Mouse (Mus musculus) midbrain, embryonic 16.5 days (tissue): ENCODE measurements around the gene P2ry14. TPM values are rescaled to one million over a fixed set of nuclear protein-coding genes. Genes with fewer than 3 reads are reported as not detected.
A peak's percentile ranks its signal among the peaks of the same experiment; 100 is the strongest.
"Not testable (repeated sequence)": the region's sequence is repeated elsewhere in the genome, so short reads cannot be mapped to it uniquely, and the experiment has no call there.

ENCODE experiments used
- ATAC-seq: fragments of 200-750 bp; cut with Nextera tagmentation; 2 replicates; pipeline ENCODE4 v1.8.0; 2017; ENCODE audit warnings: moderate TSS enrichment
- H3K27ac ChIP-seq: fragments of 300-500 bp; sonication (generic); 2 replicates; pipeline ENCODE4 v1.5.1; 2014; ENCODE audit warnings: mild to moderate bottlenecking, low read length, mixed read lengths
- H3K27me3 ChIP-seq: fragments of 300-500 bp; sonication (generic); 2 replicates; pipeline ENCODE4 v1.6.1; 2014; ENCODE audit warnings: low read depth, low read length, mixed read lengths; ENCODE audit not compliant: control insufficient read depth, insufficient read depth
- H3K36me3 ChIP-seq: fragments of 300-500 bp; sonication (generic); 2 replicates; pipeline ENCODE4 v1.6.1; 2014; ENCODE audit warnings: mild to moderate bottlenecking, low read length, moderate library complexity, mixed read lengths; ENCODE audit not compliant: control insufficient read depth, insufficient read depth
- H3K4me1 ChIP-seq: fragments of 300-500 bp; sonication (generic); 2 replicates; pipeline ENCODE4 v1.6.1; 2014; ENCODE audit warnings: mild to moderate bottlenecking, low read length, mixed read lengths; ENCODE audit not compliant: control insufficient read depth, insufficient read depth
- H3K4me2 ChIP-seq: fragments of 300-500 bp; sonication (generic); 2 replicates; pipeline ENCODE4 v1.6.1; 2014; ENCODE audit warnings: mild to moderate bottlenecking, low read length, mixed read lengths
- H3K4me3 ChIP-seq: fragments of 300-500 bp; sonication (generic); 2 replicates; pipeline ENCODE4 v1.5.1; 2014; ENCODE audit warnings: low read depth, mild to moderate bottlenecking, low read length, moderate library complexity, mixed read lengths
- H3K9ac ChIP-seq: fragments of 300-500 bp; sonication (generic); 2 replicates; pipeline ENCODE4 v1.6.1; 2014; ENCODE audit warnings: low read depth, low read length, mixed read lengths
- H3K9me3 ChIP-seq: fragments of 300-500 bp; sonication (generic); replicated peaks from 2 replicates; pipeline ENCODE4 v1.6.1; 2014; ENCODE audit warnings: mild to moderate bottlenecking, low read length, mixed read lengths; ENCODE audit not compliant: control insufficient read depth, poor library complexity, severe bottlenecking
- WGBS: fragments of 180-500 bp; shearing (Covaris S2); extraction: QIAGEN DNeasy Blood & Tissue Kit; methylation state at CpG from one replicate; pipeline ENCODE4 v1.1.7; 2014; 5-methylcytosine and 5-hydroxymethylcytosine counted together
- polyA plus RNA-seq: library from polyadenylated mRNA; unstranded; fragments of >200 nt; fragmentation: Nextera tagmentation; extraction: Ambion mirVana; gene quantifications from 2 replicates; pipeline ENCODE4 v1.2.1, GENCODE M21; 2015

Gene P2ry14
- polyA plus RNA-seq, 1 experiment from 2014 or later: 4.7 TPM

- no peak for ATAC-seq
- no peak overlapping the region for H3K4me3 ChIP-seq
- no peak overlapping the region for H3K27ac ChIP-seq
- H3K27me3 ChIP-seq: no peaks in the 10 kb centered on the region
- WGBS: 78% methylated on average over 5 of the region's 5 CpGs
- no peaks in the 10 kb centered on the region for H3K36me3 ChIP-seq
- H3K9me3 ChIP-seq: no peaks in the 10 kb centered on the region
- H3K4me1 ChIP-seq: no peaks in the 10 kb centered on the region; the same call in 1 of the 2 replicates
- no peak overlapping the region for H3K4me2 ChIP-seq
- no peak overlapping the region for H3K9ac ChIP-seq
These were observed 28.4 kb downstream of the P2ry14 start for GRCm38 (mm10) chr3:59125022-59125421.

GRCm38 (mm10) chr3:59121780-59122449 is 31.5 kb downstream of the P2ry14 start:
- H3K36me3 ChIP-seq: no peaks in the 10 kb centered on the region
- WGBS: 61% methylated on average over 7 of the region's 7 CpGs
- H3K4me2 ChIP-seq: no peak overlapping the region
- H3K4me1 ChIP-seq: no peaks in the 10 kb centered on the region; the same call in 1 of the 2 replicates
- no peak overlapping the region for H3K27ac ChIP-seq
- no peak overlapping the region for H3K4me3 ChIP-seq
- ATAC-seq: no peak
- H3K27me3 ChIP-seq: no peaks in the 10 kb centered on the region
- H3K9me3 ChIP-seq: no peaks in the 10 kb centered on the region
- no peak overlapping the region for H3K9ac ChIP-seq

- no peaks in the 10 kb centered on the region; the same call in 1 of the 2 replicates for H3K4me1 ChIP-seq
- no peak overlapping the region for H3K4me2 ChIP-seq
- no peak overlapping the region for H3K4me3 ChIP-seq
- no peaks in the 10 kb centered on the region for H3K27me3 ChIP-seq
- 33% methylated on average over 7 of the region's 7 CpGs for WGBS
- H3K36me3 ChIP-seq: no peaks in the 10 kb centered on the region
- H3K9me3 ChIP-seq: no peaks in the 10 kb centered on the region
- H3K9ac ChIP-seq: no peak overlapping the region
- peak; percentile 49 for ATAC-seq
- H3K27ac ChIP-seq: no peak overlapping the region
These were observed 32.2 kb downstream of the P2ry14 start for GRCm38 (mm10) chr3:59121067-59121730.

- Histone ChIP-seq H3K9ac (no peak overlapping the region), H3K36me3 (peaks cover 3% of the 10 kb centered on the region; the same call in 1 of the 2 replicates), H3K4me2 (no peak overlapping the region), H3K27ac (no peak overlapping the region), H3K4me3 (no peak overlapping the region), H3K4me1 (no peaks in the 10 kb centered on the region), H3K9me3 (no peaks in the 10 kb centered on the region), H3K27me3 (no peaks in the 10 kb centered on the region)
- no peak for ATAC-seq
- 86% methylated on average over 8 of the region's 8 CpGs for WGBS
These were observed 39.4 kb downstream of the P2ry14 start for GRCm38 (mm10) chr3:59113973-59114517.

- H3K4me3 ChIP-seq, H3K9me3 ChIP-seq, H3K36me3 ChIP-seq, H3K4me1 ChIP-seq, H3K27me3 ChIP-seq, H3K9ac ChIP-seq, ATAC-seq, H3K4me2 ChIP-seq, H3K27ac ChIP-seq: not testable (repeated sequence)
- 97% methylated on average over 4 of the region's 4 CpGs for WGBS
These were observed 40.1 kb downstream of the P2ry14 start for GRCm38 (mm10) chr3:59113291-59113690.

GRCm38 (mm10) chr3:59111944-59112343 is 41.5 kb downstream of the P2ry14 start:
- WGBS: 85% methylated on average over 3 of the region's 3 CpGs
- no peak for ATAC-seq
- H3K9me3 ChIP-seq: no peaks in the 10 kb centered on the region
- H3K36me3 ChIP-seq: peaks cover 3% of the 10 kb centered on the region; the same call in 1 of the 2 replicates
- no peak overlapping the region for H3K4me2 ChIP-seq
- no peak overlapping the region for H3K9ac ChIP-seq
- no peaks in the 10 kb centered on the region for H3K4me1 ChIP-seq
- no peak overlapping the region for H3K4me3 ChIP-seq
- H3K27ac ChIP-seq: no peak overlapping the region
- no peaks in the 10 kb centered on the region for H3K27me3 ChIP-seq

GRCm38 (mm10) chr3:59109834-59110233 is 43.6 kb downstream of the P2ry14 start:
- not testable (repeated sequence) for H3K4me1 ChIP-seq, H3K4me3 ChIP-seq, H3K27ac ChIP-seq, ATAC-seq, H3K4me2 ChIP-seq, H3K9me3 ChIP-seq, H3K36me3 ChIP-seq, H3K9ac ChIP-seq, H3K27me3 ChIP-seq
- 96% methylated on average over 3 of the region's 3 CpGs for WGBS

- H3K9me3 ChIP-seq: no peaks in the 10 kb centered on the region
- H3K4me2 ChIP-seq: no peak overlapping the region
- no peak overlapping the region for H3K4me3 ChIP-seq
- H3K27ac ChIP-seq: no peak overlapping the region
- no peak for ATAC-seq
- no peak overlapping the region for H3K9ac ChIP-seq
- 97% methylated on average over 4 of the region's 4 CpGs for WGBS
- no peaks in the 10 kb centered on the region for H3K4me1 ChIP-seq
- no peaks in the 10 kb centered on the region for H3K27me3 ChIP-seq
- H3K36me3 ChIP-seq: no peaks in the 10 kb centered on the region
These were observed 46.0 kb downstream of the P2ry14 start for GRCm38 (mm10) chr3:59107439-59107838.

GRCm38 (mm10) chr3:59104462-59104861 is 49.0 kb downstream of the P2ry14 start:
- H3K27ac ChIP-seq: no peak overlapping the region
- no peak overlapping the region for H3K9ac ChIP-seq
- H3K4me2 ChIP-seq: no peak overlapping the region
- H3K36me3 ChIP-seq: no peaks in the 10 kb centered on the region
- ATAC-seq: no peak
- no peaks in the 10 kb centered on the region for H3K27me3 ChIP-seq
- H3K4me3 ChIP-seq: no peak overlapping the region
- 81% methylated on average over 4 of the region's 4 CpGs for WGBS
- H3K4me1 ChIP-seq: no peaks in the 10 kb centered on the region
- no peaks in the 10 kb centered on the region for H3K9me3 ChIP-seq
